Mouse (Mus musculus) urinary bladder, postnatal 10 days (tissue): ENCODE measurements around the gene Cryba2.

Experiments
- DNase-seq: peaks from one replicate; pipeline ENCODE4 v3.0.0; 2022; ENCODE audit warnings: low spot score

The Cryba2 gene

DNA sequence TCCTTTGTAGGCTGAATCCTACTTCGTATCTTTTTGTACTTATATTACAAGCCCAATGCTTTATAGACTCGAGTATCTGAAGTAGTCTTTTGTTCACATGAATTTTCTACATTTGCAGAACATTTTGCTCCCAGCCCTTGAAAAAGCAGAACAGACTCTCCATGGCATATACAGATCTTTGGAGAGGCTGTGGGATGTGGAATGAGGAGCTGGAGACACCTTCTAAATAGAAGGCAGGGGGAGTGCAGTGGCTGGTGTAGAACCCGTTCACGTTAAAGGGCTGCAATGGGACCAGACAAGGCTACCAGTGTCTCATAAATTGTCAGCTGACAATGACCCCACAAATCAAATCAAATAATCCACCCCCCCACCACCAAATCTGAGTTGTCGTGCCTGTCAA lies 44.0 kb downstream of the Cryba2 start:
- no peak for DNase-seq

DNA sequence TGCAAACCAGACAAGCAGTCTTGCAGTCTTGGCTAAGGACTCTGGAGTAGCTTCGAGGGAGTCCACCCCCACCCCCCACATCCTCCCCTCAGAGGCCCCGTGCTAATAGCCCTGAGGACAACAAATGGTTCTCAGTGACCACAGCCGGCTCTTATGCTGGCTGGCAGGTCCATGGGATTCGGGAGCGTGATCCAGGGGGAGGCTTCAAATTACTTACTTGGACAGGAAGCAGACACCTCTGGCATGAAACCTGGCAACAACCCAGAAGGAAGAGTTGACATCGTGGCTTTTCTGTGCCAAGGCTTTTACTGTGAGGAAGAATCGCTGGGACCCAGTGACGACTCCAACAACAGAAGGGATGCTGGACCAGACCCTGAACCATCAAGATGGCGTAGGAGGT lies 46.6 kb downstream of the Cryba2 start:
- DNase-seq = no peak

DNA sequence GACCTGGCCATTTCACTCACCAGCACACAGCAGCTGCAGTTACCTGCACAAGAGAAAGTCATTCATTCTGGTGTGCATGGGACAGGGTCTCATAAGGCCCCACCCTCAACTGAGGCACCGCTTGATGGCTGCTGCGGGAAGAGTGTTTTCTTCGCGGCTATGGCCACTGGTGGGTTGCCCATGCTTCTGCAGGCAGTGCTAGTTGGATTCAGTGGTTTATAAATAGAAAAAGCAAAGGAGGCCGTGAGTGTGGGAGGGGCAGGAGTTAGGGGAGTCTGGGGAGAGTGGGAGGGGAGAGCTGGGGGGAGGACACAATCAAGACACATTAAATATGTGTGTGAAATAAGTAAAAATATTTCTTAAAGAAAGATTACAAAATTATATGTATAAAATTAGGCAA lies 49.9 kb downstream of the Cryba2 start:
- no peak for DNase-seq
